Mouse (Mus musculus): ENCODE data around the gene Aktip.

GRCm38 (mm10) chr8:91126786-91127185 is 73.0 kb downstream of the Aktip start:
- TF ChIP-seq KAT2A (IDR thresholded peaks at IDR 0.05; ENCODE audit: insufficient replicate concordance, low read length): no peak
- TF ChIP-seq CTCF (conservative IDR thresholded peaks at IDR 0.05 in 1 of 2, IDR thresholded peaks at IDR 0.05 in 1 of 2; ENCODE audit: low read depth in 2 of 2, low read length in 2 of 2): no peak
- no peak for TF ChIP-seq NELFE (IDR thresholded peaks at IDR 0.05; ENCODE audit: low read depth, low read length)
- TF ChIP-seq USF2 (conservative IDR thresholded peaks at IDR 0.05; ENCODE audit: low read depth, low read length): no peak
- no peak for TF ChIP-seq EP300 (IDR thresholded peaks at IDR 0.05; ENCODE audit: low read length)
- no peak for TF ChIP-seq CHD2 (IDR thresholded peaks at IDR 0.05; ENCODE audit: low read length)
- no peak for TF ChIP-seq E2F4 (IDR thresholded peaks at IDR 0.05; ENCODE audit: insufficient replicate concordance, low read depth, low read length)
- no peak for TF ChIP-seq TBP (conservative IDR thresholded peaks at IDR 0.05; ENCODE audit: low read depth, low read length)
- no peak for TF ChIP-seq TCF12 (IDR thresholded peaks at IDR 0.05; ENCODE audit: low read depth, low read length)
- no peak for TF ChIP-seq ZNF384 (IDR thresholded peaks at IDR 0.05; ENCODE audit: low read depth, low read length)
- TF ChIP-seq USF1 (IDR thresholded peaks at IDR 0.05; ENCODE audit: low read depth, low read length): no peak
